In genomic region chr6:56923726-56924707, GRCm38 (mm10) we compare ENCODE assay signal across 1 mouse cellular context.
TF ChIP-seq lines count a peak whose summit lies in the region.

Nt5c3 (minus strand) TSS chr6:56923932.
Vmn1r4 (plus strand) TSS chr6:56924015.

TF ChIP-seq in CH12.LX, 34 proteins besides CTCF, POLR2A, EP300 and RAD21 (continued from another document):
- TF ChIP-seq GABPA (IDR thresholded peaks at IDR 0.05; ENCODE audit: insufficient replicate concordance, low read depth, low read length), result peak; percentile 22; the same call in 1 of the 2 replicates
- TF ChIP-seq PAX5 (IDR thresholded peaks at IDR 0.05; ENCODE audit: low read length), result no peak
- TF ChIP-seq NELFE (IDR thresholded peaks at IDR 0.05; ENCODE audit: low read depth, low read length), result no peak; the same call in 1 of the 2 replicates
- no peak for TF ChIP-seq ZC3H11A (IDR thresholded peaks at IDR 0.05; ENCODE audit: low read depth, low read length)
- no peak for TF ChIP-seq JUND (conservative IDR thresholded peaks at IDR 0.05; ENCODE audit: low read depth, low read length)
- peak; percentile 88 for TF ChIP-seq NRF1 (IDR thresholded peaks at IDR 0.05; ENCODE audit: low read depth, low read length)
- TF ChIP-seq SIN3A (IDR thresholded peaks at IDR 0.05; ENCODE audit: low read length), result peak; percentile 75
- TF ChIP-seq MAZ (IDR thresholded peaks at IDR 0.05; ENCODE audit: low read depth, low read length), result peak; percentile 74; the same call in 1 of the 2 replicates
- TF ChIP-seq BHLHE40 (IDR thresholded peaks at IDR 0.05; ENCODE audit: low read depth, low read length), result no peak
- no peak for TF ChIP-seq USF2 (conservative IDR thresholded peaks at IDR 0.05; ENCODE audit: low read depth, low read length)
- no peak for TF ChIP-seq ZNF384 (IDR thresholded peaks at IDR 0.05; ENCODE audit: low read depth, low read length)
- TF ChIP-seq ETS1 (conservative IDR thresholded peaks at IDR 0.05; ENCODE audit: low read depth, low read length), result no peak
- TF ChIP-seq CHD1 (IDR thresholded peaks at IDR 0.05; ENCODE audit: low read depth, low read length), result no peak
- TF ChIP-seq HCFC1 (IDR thresholded peaks at IDR 0.05; ENCODE audit: low read depth, low read length), result peak; percentile 94
TF ChIP-seq in CH12.LX: peak in this region for 15.
